Mouse (Mus musculus): ENCODE data around the gene Gm20708.

GRCm38 (mm10) chr11:117827386-117827785, 17.9 kb downstream of the Gm20708 start:
- no peak for TF ChIP-seq CTCF (IDR thresholded peaks at IDR 0.05; ENCODE audit: low read depth)
- no peak for TF ChIP-seq EP300 (IDR thresholded peaks at IDR 0.05; ENCODE audit: low read depth)
